8 mouse cellular contexts compared by ENCODE assay signal in genomic region chr10:75211807-75212645, GRCm38 (mm10). TPM values are rescaled to one million over a fixed set of nuclear protein-coding genes. Genes with fewer than 3 reads are reported as not detected.
DNase-seq lines count a peak whose midpoint lies in the region; ATAC-seq lines count a peak whose summit lies in the region.

Specc1l (plus strand) TSS chr10:75212073.

- peaks cover 25% of the 10 kb centered on the region for H3K4me1 ChIP-seq in megakaryocyte, embryonic 14.5 days

- peaks cover 5% of the 10 kb centered on the region for H3K36me3 ChIP-seq in megakaryocyte, embryonic 14.5 days (replicated peaks; ENCODE audit: low read length)

- H3K9me3 ChIP-seq in megakaryocyte, embryonic 14.5 days = no peaks in the 10 kb centered on the region

- peak within 1 kb of the TSS; percentile 93 for H3K4me3 ChIP-seq in megakaryocyte, embryonic 14.5 days (replicated peaks)

- H3K27me3 ChIP-seq in megakaryocyte, embryonic 14.5 days (replicated peaks) = no peaks in the 10 kb centered on the region

- DNase-seq in ZHBTc4 (ENCODE audit: low read depth, low spot score) = peak; percentile 98
- peak; percentile 87 to 94 for DNase-seq in gastrocnemius, adult 8-10 months (ENCODE audit: low spot score in 2 of 2)
- DNase-seq in hindlimb bud, embryonic 11.5 days (ENCODE audit: extremely low spot score, low read depth, low spot score) = peak; percentile 77
- peak; percentile 82 to 95 for DNase-seq in left cerebral cortex, adult 8-10 months (ENCODE audit: low spot score in 2 of 2)
- peak; percentile 97 to 98 for DNase-seq in right cerebral cortex, postnatal 10 days (ENCODE audit: low spot score in 2 of 2)
- DNase-seq in urinary bladder, postnatal 25 days (ENCODE audit: low spot score) = peak; percentile 94

- peak; percentile 98 for ATAC-seq in common myeloid progenitor, adult 5-6 weeks (replicated peaks; ENCODE audit: low read depth, poor library complexity, severe bottlenecking)

RNA-seq across cellular contexts. Expression of gene Specc1l, which starts in this region (rescaled TPM):
- total RNA-seq in common myeloid progenitor, adult 5-6 weeks (2017) = 51.6 and 62.9 TPM in 2 replicates
- total RNA-seq in gastrocnemius, adult 8-10 months (2022) = 10 to 100 TPM; 38.2 to 51.2 (median 44.4) TPM
- 10 to 100 TPM; 42.5 to 47.8 (median 44.0) TPM for total RNA-seq in left cerebral cortex, adult 8-10 months (2022)
- polyA plus RNA-seq in megakaryocyte, embryonic 14.5 days (2012; ENCODE audit: insufficient read depth, low replicate concordance) = 1.5 and 2.5 TPM in 2 replicates

Comparison
In these comparisons a context has a peak if more than half of its experiments do, and no peak if none do; other contexts are left out.
1. Peak in every context shown above with its lines: DNase-seq, ATAC-seq and H3K4me3 ChIP-seq.